Mouse (Mus musculus) CH12.LX (cell line): ENCODE measurements around the gene Vps72.

Experiments
- CTCF ChIP-seq, 2 experiments: IDR thresholded peaks in 1 of 2; conservative IDR thresholded peaks in 1 of 2; 2 replicates each; pipeline ENCODE4 v1.5.1; 2011 to 2012; ENCODE audit warnings: low read depth in 2 of 2, low read length in 2 of 2, improper control_type of control experiment in 1 of 2, inconsistent platforms in 1 of 2, mild to moderate bottlenecking in 1 of 2, moderate library complexity in 1 of 2
- EP300 ChIP-seq: IDR thresholded peaks from 2 replicates; pipeline ENCODE4 v1.6.1; 2011; ENCODE audit warnings: low read length, improper control_type of control experiment
- IRF4 ChIP-seq: IDR thresholded peaks from 2 replicates; pipeline ENCODE4 v1.6.1; 2014; ENCODE audit warnings: low read depth, mild to moderate bottlenecking, inconsistent platforms, low read length, improper control_type of control experiment
- MAFK ChIP-seq: IDR thresholded peaks from 2 replicates; pipeline ENCODE4 v1.6.1; 2011; ENCODE audit warnings: low read length, improper control_type of control experiment; ENCODE audit not compliant: insufficient replicate concordance
- MAX ChIP-seq: IDR thresholded peaks from 2 replicates; pipeline ENCODE4 v1.6.1; 2011; ENCODE audit warnings: low read length, improper control_type of control experiment
- MAZ ChIP-seq: IDR thresholded peaks from 2 replicates; pipeline ENCODE4 v1.6.1; 2012; ENCODE audit warnings: low read depth, mild to moderate bottlenecking, inconsistent platforms, low read length, improper control_type of control experiment, moderate library complexity
- MEF2A ChIP-seq: IDR thresholded peaks from 2 replicates; pipeline ENCODE4 v1.6.1; 2014; ENCODE audit warnings: low read depth, mild to moderate bottlenecking, inconsistent platforms, low read length, improper control_type of control experiment, borderline replicate concordance
- POLR2A ChIP-seq: IDR thresholded peaks from 2 replicates; pipeline ENCODE4 v1.6.1; 2011; ENCODE audit warnings: low read depth, mild to moderate bottlenecking, improper control_type of control experiment, low read length
- POLR2AphosphoS2 ChIP-seq: IDR thresholded peaks from 2 replicates; pipeline ENCODE4 v1.6.1; 2011; ENCODE audit warnings: low read depth, low read length, improper control_type of control experiment
- SMC3 ChIP-seq: IDR thresholded peaks from 2 replicates; pipeline ENCODE4 v1.6.1; 2011; ENCODE audit warnings: low read depth, low read length, improper control_type of control experiment
- USF1 ChIP-seq: IDR thresholded peaks from 2 replicates; pipeline ENCODE4 v1.6.1; 2014; ENCODE audit warnings: low read depth, mild to moderate bottlenecking, inconsistent platforms, low read length, improper control_type of control experiment
- ZKSCAN1 ChIP-seq: IDR thresholded peaks from 2 replicates; pipeline ENCODE4 v1.6.1; 2012; ENCODE audit warnings: low read depth, inconsistent platforms, low read length, improper control_type of control experiment, borderline replicate concordance

GRCm38 (mm10) chr3:95063741-95064140 is 47.1 kb upstream of the Vps72 start:
- TF ChIP-seq POLR2A, result no peak
- TF ChIP-seq CTCF (conservative IDR thresholded peaks at IDR 0.05 in 1 of 2, IDR thresholded peaks at IDR 0.05 in 1 of 2; ENCODE audit: low read depth in 2 of 2, low read length in 2 of 2), result no peak
- no peak for TF ChIP-seq MAFK
- no peak for TF ChIP-seq ZKSCAN1
- no peak for TF ChIP-seq USF1
- no peak for TF ChIP-seq MAZ
- no peak for TF ChIP-seq MAX
- no peak for TF ChIP-seq EP300
- no peak for TF ChIP-seq MEF2A
- TF ChIP-seq IRF4, result no peak
- TF ChIP-seq SMC3, result no peak
- TF ChIP-seq POLR2AphosphoS2, result no peak
